Mouse (Mus musculus) A20 (cell line): ENCODE measurements around the gene Akr1b8.
"Not testable (repeated sequence)": the region's sequence is repeated elsewhere in the genome, so short reads cannot be mapped to it uniquely, and the experiment has no call there.

Source experiments
- DNase-seq: peaks from one replicate; pipeline ENCODE4 v3.0.0-alpha.2; 2011; ENCODE audit warnings: low read depth, low spot score

Gene Akr1b8

DNA sequence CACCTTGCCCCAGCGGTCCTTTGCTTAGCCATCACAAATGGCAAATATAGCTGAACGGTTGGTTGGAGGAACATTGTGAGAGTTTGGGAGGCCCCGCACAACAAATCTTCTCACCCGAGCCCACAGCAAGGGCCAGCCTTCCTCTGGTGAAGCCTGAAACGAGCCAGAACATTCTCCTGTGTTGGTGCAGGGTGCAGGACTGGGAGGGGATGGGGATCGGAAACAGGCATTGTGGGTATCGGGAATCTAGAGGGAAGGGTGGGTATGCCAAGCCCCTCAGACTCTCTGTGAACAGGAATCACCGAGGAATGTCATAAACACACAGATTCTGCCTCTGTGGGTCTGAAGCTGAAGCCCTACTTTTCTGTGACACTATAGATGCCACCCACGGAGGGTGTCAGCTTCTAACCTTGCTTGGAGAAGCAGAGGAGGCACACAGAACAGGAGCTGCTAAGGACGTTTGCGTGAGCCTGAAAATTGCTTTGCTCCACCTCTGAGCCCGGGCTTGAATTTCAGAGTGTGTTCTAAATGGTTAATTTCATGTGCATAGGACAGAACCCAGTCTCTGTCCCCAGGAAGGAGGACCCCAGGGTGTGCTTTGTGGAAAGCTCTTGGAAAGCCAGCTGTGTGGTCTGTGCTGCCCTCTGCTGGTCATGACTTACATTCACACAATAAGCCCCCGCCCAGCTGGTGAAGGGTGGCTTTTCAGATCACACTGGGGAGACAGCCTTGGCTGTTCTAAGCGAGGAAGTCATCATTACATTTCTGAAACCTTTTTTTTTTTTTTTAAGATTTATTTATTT is 7.6 kb upstream of the Akr1b8 start:
- peak; percentile 64 for DNase-seq

DNA sequence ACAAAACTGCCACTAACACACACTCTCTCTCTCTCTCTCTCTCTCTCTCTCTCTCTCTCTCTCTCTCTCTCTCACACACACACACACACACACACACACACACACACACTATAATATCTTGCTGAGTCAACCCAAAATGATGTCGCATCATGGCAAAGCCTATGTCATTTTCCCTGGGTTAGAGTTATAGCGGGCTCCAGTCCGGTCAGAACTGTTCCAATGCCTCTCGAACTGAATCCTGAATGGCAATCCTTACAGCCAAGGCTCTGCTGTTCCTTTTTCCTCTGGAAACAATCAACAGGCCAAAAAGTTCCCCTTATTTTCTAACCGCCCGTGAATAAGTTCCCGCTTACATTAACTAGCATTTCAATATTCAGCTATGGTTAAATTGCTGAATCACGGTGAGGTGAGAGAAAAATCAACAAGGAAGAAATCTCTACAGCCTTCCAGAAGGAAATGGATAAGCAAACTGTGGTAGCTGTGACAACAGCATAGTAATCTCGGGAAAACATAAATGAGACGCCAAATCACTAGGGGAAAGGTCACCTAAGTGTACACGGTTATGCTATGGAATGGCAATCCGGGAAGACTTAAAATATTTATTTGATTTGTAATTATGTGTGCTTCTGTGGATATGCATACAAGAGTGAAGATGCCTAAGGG is 3.8 kb upstream of the Akr1b8 start:
- no peak for DNase-seq

DNA sequence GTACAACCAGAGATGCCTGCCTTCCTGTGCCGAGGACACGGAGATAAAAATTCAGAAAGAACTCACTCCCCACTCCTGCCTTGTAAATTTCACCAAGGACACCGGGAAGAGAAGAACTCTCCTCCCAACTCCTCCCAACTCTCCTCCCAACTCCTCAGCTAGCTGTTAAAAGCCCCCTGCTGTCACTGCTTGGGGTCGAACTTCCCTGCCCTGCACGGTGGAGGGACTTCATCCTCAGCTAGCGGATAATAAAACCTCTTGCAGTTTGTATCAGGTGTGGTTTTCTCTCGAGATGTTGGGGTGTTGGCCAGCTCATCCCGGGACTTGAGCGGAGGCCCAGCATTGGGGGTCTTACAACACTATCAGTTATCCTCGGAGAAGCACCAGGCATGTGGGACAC is 2.4 kb upstream of the Akr1b8 start:
- DNase-seq = not testable (repeated sequence)

DNA sequence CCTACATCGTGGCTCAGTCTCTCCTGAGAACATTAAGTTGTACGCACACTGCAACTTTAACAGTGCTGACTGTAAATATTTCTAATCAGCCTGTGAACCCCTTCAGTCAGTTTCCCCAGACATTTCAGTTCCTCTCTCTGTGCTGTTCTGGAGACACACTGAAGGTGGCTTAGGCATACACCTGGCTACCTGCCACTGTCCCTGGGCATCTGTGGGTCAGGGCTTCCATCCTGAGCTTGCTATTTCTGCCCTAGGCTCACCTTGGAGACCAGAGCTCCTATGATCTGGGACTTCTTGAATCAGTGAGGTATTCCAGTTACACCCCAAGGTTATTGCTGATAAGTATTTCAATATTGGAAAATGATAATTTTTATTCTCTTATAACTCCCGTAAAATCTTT is 1.5 kb upstream of the Akr1b8 start:
- DNase-seq = no peak

DNA sequence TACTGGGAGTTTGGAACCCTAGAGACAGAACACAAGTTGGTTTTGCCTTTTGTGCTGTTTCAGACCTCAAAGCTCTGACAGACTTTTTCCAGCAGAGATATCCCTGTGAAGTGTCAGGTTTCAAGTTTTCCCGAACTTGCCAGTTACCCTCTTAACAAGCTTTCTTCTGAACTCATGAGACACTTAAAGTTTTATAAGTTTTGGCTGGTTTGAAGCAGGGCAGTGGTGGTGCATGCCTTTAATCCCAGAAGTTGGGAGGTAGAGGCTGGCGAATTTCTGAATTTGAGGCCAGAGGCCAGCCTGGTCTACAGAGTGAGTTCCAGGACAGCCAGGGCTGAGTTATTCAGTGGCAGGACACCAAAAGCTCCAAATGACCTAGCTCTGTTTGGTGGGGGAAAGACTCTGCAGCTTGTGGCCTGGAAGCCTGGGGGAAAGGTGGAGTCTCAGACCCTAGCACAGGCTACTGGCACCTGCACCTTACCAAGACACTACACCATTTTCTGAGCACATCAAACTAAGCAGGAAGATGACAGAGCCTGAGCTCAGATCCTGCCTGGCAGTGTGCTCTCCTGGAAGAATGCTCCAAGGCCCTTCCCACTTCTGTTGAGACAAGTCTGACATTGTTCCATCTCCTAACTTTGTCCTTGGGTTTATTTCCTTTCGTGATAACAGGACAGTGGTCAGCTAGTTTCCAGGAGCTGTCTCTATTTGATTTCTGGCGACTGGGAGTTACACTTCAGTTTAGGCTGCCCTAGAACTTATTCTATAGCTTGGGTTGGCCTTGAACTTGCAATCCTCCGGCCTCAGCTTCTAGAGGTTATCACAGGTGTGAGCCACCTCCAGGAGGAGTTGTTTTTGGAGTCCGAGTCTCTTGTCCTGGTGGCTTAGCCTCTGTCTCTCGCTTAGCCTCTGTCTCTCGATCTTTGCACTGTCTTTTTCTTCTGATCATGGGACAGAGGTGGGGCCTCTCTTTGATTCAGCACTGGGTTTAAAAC is 732 bp downstream of the Akr1b8 start:
- DNase-seq = no peak

DNA sequence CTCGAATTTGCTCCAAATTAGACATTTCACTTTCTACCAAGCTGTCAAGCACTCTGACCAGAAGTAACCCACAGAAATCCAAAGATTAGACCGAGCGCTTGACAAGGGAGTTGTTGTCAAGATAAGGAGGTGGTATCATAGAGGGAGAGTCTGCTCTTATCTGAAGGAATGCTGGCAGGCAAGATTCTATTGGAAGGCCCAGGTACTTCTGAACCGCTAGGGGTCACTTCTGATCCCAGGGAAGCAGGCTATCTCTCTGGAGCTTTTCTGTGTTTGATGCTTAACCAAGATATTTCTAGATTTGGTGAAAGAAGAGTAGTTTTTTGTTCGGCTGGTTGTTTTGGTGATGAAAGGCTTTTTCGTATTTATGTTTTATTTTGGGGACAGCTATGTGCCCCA is 1.4 kb downstream of the Akr1b8 start:
- DNase-seq = no peak

DNA sequence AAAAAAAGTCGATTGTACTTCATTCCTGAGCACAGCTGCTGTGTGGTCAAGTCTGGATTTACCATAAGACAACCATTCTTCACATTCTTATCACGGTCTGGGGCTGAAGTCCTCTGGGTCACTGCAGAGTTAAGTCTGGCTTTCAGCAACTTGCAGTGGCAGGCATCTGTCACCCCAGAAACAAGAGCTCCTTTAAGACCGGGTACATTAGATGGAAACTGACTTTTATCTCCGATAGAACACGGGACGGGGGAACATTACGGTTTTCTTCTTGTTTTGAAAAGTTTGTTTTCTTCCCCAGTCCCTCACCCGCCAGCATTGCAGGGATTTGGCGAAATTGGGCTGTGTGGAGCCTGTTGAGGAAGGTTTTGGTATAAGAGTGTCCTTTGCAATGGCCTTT is 1.9 kb downstream of the Akr1b8 start:
- DNase-seq = no peak

DNA sequence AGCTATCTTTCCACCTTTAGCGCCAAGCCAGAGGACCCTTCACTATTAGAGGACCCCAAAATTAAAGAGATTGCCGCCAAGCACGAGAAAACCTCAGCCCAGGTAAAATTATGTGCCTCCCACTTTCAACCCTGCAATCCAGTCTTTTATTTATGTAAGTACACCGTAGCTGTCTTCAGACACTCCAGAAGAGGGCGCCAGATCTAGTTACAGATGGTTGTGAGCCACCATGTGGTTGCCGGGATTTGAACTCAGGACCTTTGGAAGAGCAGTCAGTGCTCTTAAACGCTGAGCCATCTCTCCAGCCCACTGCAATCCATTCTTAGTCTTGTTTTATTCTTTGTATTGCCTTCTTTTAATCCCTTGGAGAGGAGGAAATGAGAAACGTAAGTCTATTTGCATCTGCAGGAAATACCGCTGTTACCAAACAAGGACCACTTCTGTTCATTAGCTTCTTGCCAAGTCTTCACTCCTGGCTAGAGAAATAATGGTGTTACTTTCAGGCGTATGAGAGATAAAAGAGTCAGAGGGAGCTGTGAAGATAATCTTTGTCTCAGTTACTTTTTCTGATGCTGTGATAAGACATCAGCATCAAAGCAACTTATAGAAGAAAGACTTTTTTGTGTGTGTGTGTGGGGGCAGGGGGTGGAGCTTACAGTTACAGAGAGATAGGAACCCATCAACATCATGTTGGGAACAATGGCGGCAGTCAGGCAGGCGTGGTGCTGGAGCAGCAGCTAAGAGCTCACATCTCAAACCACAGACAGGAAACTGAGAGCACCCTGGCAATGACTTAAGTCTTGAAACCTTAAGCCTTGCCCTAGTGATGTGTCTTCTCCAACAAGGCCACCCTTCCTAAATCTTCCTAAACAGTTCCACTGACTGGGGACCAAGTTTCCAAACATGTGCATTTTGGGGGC is 10.6 kb downstream of the Akr1b8 start:
- DNase-seq = no peak

DNA sequence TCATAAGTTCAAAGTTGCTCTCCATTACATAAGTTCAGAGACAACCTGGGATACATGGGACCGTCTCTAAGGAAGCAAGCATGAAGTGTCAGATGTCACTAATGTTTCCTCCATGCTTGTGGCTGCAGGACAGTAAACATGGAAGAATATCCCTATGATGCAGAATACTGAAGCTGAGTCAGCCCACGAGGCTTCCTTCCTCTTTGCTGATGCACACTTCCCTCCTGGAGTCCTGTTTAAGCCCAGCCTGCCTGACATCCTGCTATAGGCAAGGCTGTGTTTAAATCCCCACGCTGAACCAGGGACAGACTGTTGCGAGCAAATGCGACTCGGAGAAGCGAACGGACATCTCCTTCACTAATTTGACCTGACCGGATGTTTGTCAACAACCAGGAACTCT is 14.1 kb downstream of the Akr1b8 start:
- DNase-seq = no peak

DNA sequence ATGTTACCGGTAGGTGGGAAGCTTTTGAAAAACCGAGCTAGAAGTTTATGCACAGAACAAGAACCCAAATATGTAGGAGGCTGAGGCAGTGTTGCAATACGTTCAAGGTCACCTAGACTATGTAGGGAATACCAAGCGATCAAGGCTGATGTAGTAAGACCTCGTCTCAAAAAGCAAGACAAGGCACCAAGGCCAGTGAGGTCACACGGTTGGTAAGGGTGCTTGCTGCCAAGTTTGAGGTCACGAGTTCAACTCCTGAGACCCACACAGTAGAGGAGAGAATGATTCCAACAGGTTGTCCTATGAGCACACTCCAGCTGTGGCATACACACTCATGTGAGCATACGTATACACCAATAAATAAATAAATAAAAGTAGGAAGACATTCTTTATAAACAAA is 16.2 kb downstream of the Akr1b8 start:
- no peak for DNase-seq

DNA sequence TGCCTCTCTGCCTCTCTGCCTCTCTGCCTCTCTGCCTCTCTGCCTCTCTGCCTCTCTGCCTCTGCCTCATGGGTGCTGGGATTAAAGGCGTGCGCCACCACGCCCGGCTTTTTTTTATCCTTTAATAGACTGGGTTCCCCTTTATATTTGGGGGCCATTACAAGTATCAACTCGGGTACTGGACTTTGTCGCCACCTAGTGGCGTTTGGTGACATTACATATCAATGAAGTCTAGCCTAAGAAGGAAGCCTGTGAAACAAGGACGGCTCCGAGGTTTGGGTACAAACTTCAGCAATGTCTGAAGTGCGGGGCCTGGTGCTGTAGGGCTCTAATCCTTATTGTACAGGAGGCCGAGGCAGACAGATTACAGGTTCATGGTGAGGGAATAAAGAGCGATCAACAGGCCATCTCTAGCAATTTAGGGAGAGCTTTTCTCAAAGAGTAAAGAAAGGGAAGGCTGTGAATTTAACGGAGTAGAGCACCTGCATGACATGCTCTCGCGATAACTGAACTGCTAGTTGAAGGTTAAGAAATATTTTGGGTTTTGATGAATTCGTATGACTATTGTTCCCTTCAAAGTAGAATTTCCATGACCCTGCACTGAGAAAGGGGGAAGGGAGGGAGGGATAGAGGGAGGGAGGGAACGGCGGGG is 17.9 kb downstream of the Akr1b8 start:
- peak; percentile 93 for DNase-seq

DNA sequence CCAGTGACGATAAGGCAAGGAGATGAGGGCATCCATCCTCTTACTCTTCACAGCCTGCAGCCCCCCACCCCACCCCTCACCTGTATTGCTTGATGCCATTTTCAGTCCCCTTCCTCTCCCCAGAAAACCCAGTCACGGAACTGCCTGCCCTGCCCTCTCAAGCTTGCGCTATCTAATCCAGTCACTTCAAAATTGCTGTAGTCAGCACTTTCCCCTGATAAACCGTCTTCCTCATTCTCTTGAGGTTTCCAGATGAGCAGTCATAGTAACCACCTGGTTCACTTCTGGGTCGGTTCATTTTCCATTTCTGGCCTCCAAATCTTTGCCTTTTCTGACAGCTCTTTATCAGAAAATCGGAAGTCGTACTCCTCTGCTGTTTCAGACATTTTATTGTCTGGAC is 19.9 kb downstream of the Akr1b8 start:
- peak; percentile 69 for DNase-seq

DNA sequence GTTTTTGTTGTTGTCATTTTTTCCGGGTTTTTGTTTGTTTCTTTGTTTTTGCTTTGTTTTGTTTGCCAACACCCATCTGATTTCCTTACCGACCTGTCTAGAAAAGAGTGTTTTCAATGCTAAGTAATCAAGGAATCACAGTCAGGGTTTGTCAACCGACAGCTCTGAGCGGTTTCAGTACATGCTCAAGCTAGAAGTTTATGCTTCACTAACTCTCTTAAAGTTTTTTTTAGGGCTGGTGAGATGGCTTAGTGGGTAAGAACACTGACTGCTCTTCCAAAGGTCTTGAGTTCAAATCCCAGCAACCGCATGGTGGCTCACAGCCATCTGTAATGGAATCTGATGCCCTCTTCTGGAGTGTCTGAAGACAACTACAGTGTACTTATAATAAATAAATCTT is 22.0 kb downstream of the Akr1b8 start:
- peak; percentile 16 for DNase-seq

DNA sequence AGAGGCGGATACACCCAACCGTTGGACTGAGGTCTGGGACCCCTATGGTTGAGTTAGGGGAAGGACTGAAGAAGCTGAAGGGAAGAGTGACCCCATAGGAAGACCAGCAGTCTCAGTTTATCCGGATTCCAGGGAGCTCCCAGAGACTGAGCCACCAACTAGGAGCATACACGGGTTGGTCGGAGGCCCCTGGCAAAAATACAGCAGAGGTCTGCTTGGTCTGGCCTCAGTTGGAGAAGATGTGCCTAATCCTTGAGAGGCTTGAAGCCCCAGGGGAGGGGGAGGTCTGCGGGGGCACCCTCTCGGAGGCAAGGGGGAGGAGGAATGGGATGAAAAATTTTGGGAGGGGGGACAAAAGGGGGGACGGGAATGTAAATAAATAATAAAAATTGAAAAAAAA is 29.5 kb downstream of the Akr1b8 start:
- no peak for DNase-seq

DNA sequence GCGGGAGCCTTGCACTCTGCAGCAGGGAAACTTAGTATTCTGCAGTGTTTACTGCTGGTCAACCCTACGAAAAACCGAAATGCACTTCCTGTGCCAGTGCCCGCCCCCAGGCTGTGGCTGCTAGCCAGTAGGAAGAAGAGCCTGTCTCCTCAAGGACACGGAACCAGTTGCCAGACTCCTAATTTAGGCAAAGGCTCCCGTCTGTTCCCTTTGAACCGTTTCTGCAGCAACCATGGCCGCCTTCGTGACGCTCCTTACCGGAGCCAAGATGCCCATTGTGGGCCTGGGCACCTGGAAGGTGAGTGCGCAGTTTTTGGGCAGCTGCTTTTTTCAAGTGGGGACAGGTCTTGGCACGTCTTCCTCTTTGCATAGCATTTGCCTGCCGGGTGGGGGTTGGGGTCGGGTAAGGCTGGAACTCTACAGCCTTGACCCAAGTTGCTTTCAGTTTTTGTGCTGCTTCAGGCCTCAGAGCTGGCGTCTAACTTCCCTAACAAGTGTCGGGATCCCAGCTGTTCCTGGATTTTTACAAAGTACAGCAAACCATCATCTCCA is 30.3 kb downstream of the Akr1b8 start, which contains the start of gene Akr1b10:
Gene Akr1b10 (plus strand): TSS at position 109 of the 552 bp plus-strand sequence.
- DNase-seq = peak; percentile 93

DNA sequence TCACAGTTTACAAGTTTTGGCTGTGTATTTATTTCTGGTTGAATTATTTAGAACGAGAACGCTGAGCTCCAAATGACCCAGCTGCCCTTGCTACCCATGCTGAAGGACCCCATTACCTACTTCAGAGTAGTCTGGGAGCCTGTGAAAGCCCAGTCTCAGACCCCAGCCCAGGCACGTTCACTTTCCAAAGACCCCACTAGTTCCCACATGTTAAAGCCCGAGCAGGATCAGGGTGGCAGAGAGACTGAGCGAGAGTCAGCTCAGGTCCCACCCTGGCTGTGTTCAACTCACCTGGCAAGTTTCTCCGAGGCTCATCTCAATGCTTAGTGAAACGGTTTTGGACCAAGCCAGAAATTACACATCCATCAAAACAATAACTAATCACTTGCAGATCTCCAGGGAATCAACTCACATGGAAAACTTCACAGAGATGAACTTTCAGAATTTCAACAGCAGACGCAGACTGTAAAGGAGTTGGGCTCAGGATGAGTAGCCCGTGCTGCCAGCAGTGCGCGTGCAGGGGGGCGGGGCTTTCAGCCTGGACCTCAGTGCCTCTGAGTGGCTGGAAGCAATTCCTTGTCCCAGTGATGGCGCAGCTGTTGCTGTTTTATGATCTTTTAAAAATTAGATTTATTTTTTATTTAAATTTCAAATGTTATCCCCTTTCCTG is 30.9 kb downstream of the Akr1b8 start:
- DNase-seq = peak; percentile 69

DNA sequence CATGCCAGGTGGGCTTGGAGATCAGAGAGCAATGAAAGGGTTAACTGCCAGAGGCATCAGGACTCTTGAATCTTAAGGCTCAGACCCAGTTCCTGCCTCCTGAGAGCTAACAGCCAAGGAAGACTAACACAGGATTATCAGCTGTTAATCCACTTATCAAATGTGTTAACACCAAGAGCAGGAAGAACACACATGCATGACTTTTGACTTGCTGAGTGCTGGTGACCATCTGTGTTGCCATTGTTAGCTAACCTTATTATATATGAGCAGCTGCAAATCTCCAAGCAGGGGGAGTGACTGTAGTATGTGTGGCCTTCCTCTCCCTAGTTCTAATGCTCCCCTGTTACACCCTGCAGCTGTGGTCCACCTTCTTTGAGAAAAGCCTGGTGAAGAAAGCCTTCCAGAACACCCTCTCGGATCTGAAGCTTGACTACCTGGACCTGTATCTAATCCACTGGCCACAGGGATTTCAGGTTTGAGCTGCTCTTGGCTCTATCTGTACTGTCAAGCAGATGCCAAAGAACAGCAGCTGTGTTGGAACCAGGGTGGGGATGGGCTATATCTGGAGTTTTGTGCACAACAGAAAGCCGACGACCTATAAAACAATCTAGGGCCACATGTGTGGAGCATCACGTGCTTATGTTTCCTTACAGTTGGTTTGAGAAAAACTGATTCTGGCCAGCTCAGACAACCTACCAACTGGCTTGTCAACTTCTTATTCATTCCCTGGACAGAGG is 34.7 kb downstream of the Akr1b8 start:
- DNase-seq = no peak

DNA sequence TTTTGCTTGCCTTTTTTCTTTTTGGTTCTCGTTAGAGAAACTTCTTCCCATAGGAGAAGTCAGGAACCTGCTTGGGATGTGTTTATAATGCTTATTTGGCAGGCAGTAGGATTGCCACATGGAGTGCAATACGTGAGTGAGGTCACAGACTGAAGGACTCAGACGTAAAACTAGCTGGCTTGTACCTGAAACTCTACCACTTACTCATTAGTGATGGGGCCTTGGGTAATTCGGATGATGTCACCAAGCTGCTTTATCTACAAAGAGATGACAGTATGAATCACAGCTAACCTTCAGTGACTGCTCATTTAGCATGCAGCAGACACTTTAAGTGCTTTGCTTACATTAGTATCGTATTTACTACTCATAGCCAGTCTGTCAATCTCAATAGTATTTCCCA is 42.0 kb downstream of the Akr1b8 start:
- DNase-seq = no peak

DNA sequence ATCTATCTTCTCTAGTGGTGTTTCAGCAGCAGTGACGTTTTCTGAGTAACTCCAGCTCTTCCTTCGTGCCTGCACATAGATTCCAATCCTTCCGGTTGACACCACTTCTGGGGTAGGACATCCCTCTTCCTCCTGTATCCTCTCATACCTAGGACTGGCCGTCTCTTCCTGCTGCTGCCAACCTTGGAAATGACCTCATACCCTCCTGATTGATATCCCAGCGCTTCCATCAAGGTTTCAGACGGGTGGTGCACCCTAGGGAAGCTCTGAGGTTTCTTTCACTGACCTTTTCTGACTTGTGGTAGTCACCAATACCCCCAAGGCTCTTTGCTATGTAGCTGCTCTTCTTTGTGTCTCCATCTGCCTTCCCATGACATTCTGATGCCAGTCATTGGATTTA is 44.5 kb downstream of the Akr1b8 start:
- no peak for DNase-seq
